Mouse (Mus musculus): ENCODE results near the gene G530012D18Rik. TPM values are rescaled to one million over a fixed set of nuclear protein-coding genes. Genes with fewer than 3 reads are reported as not detected.
"Not testable (repeated sequence)": the region's sequence is repeated elsewhere in the genome, so short reads cannot be mapped to it uniquely, and the experiment has no call there.

The G530012D18Rik gene
- polyA plus RNA-seq, 1 experiment from 2014 or later = not detected

GRCm38 (mm10) chr1:85618689-85619088 is 43.2 kb downstream of the G530012D18Rik start:
- 38% methylated on average over 1 of the region's 1 CpGs for WGBS (ENCODE audit: insufficient replicate concordance)

More at GRCm38 (mm10) chr1:85618689-85619088, 43.2 kb downstream of the G530012D18Rik start:
- H3K4me2 ChIP-seq; ATAC-seq (ENCODE audit: low read depth); H3K36me3 ChIP-seq; H3K9ac ChIP-seq; H3K4me3 ChIP-seq (replicated peaks); DNase-seq; H3K9me3 ChIP-seq (replicated peaks); H3K27me3 ChIP-seq; H3K4me1 ChIP-seq (replicated peaks); H3K27ac ChIP-seq: not testable (repeated sequence)

Other genes starting within 250 kb of the G530012D18Rik start
- 5.1 and 5.7 TPM in 2 replicates for gene Sp110, start 23.1 kb downstream of the G530012D18Rik start, polyA plus RNA-seq (2015; fragmentation: Nextera tagmentation; extraction: Ambion mirVana)
- gene Sp140, start 24.7 kb downstream of the G530012D18Rik start, polyA plus RNA-seq (2015; fragmentation: Nextera tagmentation; extraction: Ambion mirVana) = 2.5 and 4.6 TPM in 2 replicates
- 3.0 and 3.3 TPM in 2 replicates for gene Sp100, start 74.3 kb downstream of the G530012D18Rik start, polyA plus RNA-seq (2015; fragmentation: Nextera tagmentation; extraction: Ambion mirVana)
- 2.6 and 2.7 TPM in 2 replicates for gene A630001G21Rik, start 203.0 kb downstream of the G530012D18Rik start, polyA plus RNA-seq (2015; fragmentation: Nextera tagmentation; extraction: Ambion mirVana)
- gene Cab39, start 217.8 kb downstream of the G530012D18Rik start, polyA plus RNA-seq (2015; fragmentation: Nextera tagmentation; extraction: Ambion mirVana) = 11.4 and 13.4 TPM in 2 replicates